Mouse (Mus musculus) liver, embryonic 12.5 days (tissue): Measurements from ENCODE around the gene Sgk1. TPM values are rescaled to one million over a fixed set of nuclear protein-coding genes. Genes with fewer than 3 reads are reported as not detected.
"Not testable (repeated sequence)": the region's sequence is repeated elsewhere in the genome, so short reads cannot be mapped to it uniquely, and the experiment has no call there.

Source experiments
- ATAC-seq: fragments of 200-750 bp; cut with Nextera tagmentation; 2 replicates; pipeline ENCODE4 v1.8.0; 2017; ENCODE audit warnings: moderate number of reproducible peaks, mild to moderate bottlenecking, moderate library complexity
- H3K27ac ChIP-seq: fragments of 300-500 bp; sonication (generic); 2 replicates; pipeline ENCODE4 v1.5.1; 2016; ENCODE audit warnings: mild to moderate bottlenecking
- H3K27me3 ChIP-seq: fragments of 300-500 bp; sonication (generic); replicated peaks from 2 replicates; pipeline ENCODE4 v1.6.1; 2016; ENCODE audit warnings: mild to moderate bottlenecking, moderate library complexity
- H3K36me3 ChIP-seq: fragments of 300-500 bp; sonication (generic); 2 replicates; pipeline ENCODE4 v1.6.1; 2016; ENCODE audit warnings: mild to moderate bottlenecking, moderate library complexity
- H3K4me1 ChIP-seq: fragments of 300-500 bp; sonication (generic); 2 replicates; pipeline ENCODE4 v1.6.1; 2016
- H3K4me2 ChIP-seq: fragments of 300-500 bp; sonication (generic); 2 replicates; pipeline ENCODE4 v1.6.1; 2016; ENCODE audit warnings: mild to moderate bottlenecking, moderate library complexity
- H3K4me3 ChIP-seq: fragments of 300-500 bp; sonication (generic); 2 replicates; pipeline ENCODE4 v1.5.1; 2016; ENCODE audit warnings: mild to moderate bottlenecking, moderate library complexity
- H3K9ac ChIP-seq: fragments of 300-500 bp; sonication (generic); 2 replicates; pipeline ENCODE4 v1.6.1; 2016; ENCODE audit warnings: mild to moderate bottlenecking, moderate library complexity
- H3K9me3 ChIP-seq: fragments of 300-500 bp; sonication (generic); replicated peaks from 2 replicates; pipeline ENCODE4 v1.6.1; 2016; ENCODE audit warnings: mild to moderate bottlenecking, moderate library complexity
- WGBS: fragments of 180-500 bp; shearing (Covaris S2); methylation state at CpG from one replicate; pipeline ENCODE4 v1.1.7; 2016; ENCODE audit not compliant: insufficient replicate concordance; 5-methylcytosine and 5-hydroxymethylcytosine counted together
- polyA plus RNA-seq: library from polyadenylated mRNA; unstranded; fragments of >200 nt; fragmentation: Nextera tagmentation; extraction: Ambion mirVana; gene quantifications from 2 replicates; pipeline ENCODE4 v1.2.1, GENCODE M21; 2016

Sgk1 gene
- polyA plus RNA-seq, 1 experiment from 2014 or later = 12.2 TPM

GRCm38 (mm10) chr10:21883587-21883986 is 1.6 kb downstream of the Sgk1 start:
- 11% methylated on average over 12 of the region's 12 CpGs for WGBS
- H3K9me3 ChIP-seq = no peaks in the 10 kb centered on the region
- no peak overlapping the region for H3K4me2 ChIP-seq

GRCm38 (mm10) chr10:21884534-21884933 is 2.5 kb downstream of the Sgk1 start:
- H3K27ac ChIP-seq = no peak overlapping the region
- H3K9me3 ChIP-seq = no peaks in the 10 kb centered on the region
- peaks cover 42% of the 10 kb centered on the region for H3K27me3 ChIP-seq
- ATAC-seq = no peak
- H3K4me2 ChIP-seq = no peak overlapping the region
- no peak overlapping the region for H3K4me3 ChIP-seq
- H3K9ac ChIP-seq = no peak overlapping the region
- peaks cover 7% of the 10 kb centered on the region; the same call in 1 of the 2 replicates for H3K4me1 ChIP-seq
- 69% methylated on average over 3 of the region's 3 CpGs for whole genome bisulfite sequencing
- H3K36me3 ChIP-seq = no peaks in the 10 kb centered on the region

More at GRCm38 (mm10) chr10:21883587-21883986, 1.6 kb downstream of the Sgk1 start:
- Histone ChIP-seq H3K4me3 (no peak overlapping the region), H3K4me1 (peaks cover 7% of the 10 kb centered on the region; the same call in 1 of the 2 replicates), H3K9ac (no peak overlapping the region), H3K36me3 (no peaks in the 10 kb centered on the region), H3K27ac (no peak overlapping the region), H3K27me3 (peaks cover 42% of the 10 kb centered on the region)
- no peak for ATAC-seq

DNA sequence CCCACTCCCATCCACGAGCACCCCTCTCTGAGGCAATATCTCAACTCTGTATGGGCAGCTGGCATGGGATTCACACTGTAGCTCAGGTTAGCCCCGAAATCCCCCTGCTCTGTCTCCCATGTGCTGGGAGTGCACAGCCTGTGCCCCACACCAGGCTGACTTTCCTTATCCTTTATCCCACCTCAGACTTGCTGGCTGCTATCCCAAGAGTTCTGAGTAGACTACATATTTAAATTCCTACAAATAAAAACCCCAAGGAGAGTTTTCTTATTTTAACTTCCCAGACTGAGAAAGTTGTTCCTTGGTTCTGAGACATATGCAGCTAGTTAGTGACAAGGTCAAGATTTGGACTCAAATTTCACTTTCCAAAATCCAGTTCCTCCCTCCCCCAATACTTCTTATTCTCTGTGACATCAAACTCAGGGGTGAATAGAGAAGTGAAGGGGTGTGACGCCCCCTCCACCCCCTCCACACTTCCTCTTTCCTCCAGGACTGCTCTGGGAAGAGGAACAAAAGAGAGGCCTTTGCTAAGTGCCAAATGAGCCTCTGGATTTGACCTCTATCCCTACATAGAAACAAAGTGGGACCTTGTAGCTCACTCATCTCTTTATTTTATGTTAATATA is 7.3 kb downstream of the Sgk1 start:
- H3K4me1 ChIP-seq = no peaks in the 10 kb centered on the region
- 43% methylated on average over 3 of the region's 3 CpGs for WGBS
- no peaks in the 10 kb centered on the region for H3K9me3 ChIP-seq
- ATAC-seq = no peak
- H3K27ac ChIP-seq = no peak overlapping the region
- H3K36me3 ChIP-seq = no peaks in the 10 kb centered on the region
- no peak overlapping the region for H3K4me2 ChIP-seq
- 0 out of 2 replicates have a peak, but pooled peaks cover 6% of the 10 kb centered on the region for H3K27me3 ChIP-seq
- no peak overlapping the region for H3K9ac ChIP-seq
- H3K4me3 ChIP-seq = no peak overlapping the region

- Histone ChIP-seq H3K27me3 (no peaks in the 10 kb centered on the region), H3K4me1 (no peaks in the 10 kb centered on the region), H3K9ac (no peak overlapping the region), H3K36me3 (no peaks in the 10 kb centered on the region), H3K9me3 (no peaks in the 10 kb centered on the region), H3K4me2 (no peak overlapping the region), H3K4me3 (no peak overlapping the region), H3K27ac (no peak overlapping the region)
- ATAC-seq = no peak
- 53% methylated on average over 4 of the region's 4 CpGs for WGBS
These were observed 8.3 kb downstream of the Sgk1 start for GRCm38 (mm10) chr10:21890293-21890692.

GRCm38 (mm10) chr10:21891442-21891841 is 9.5 kb downstream of the Sgk1 start:
- ATAC-seq = no peak
- no peaks in the 10 kb centered on the region for H3K36me3 ChIP-seq
- no peaks in the 10 kb centered on the region for H3K9me3 ChIP-seq
- no peak overlapping the region for H3K4me2 ChIP-seq
- no peak overlapping the region for H3K4me3 ChIP-seq
- WGBS = 53% methylated on average over 7 of the region's 7 CpGs
- no peak overlapping the region for H3K9ac ChIP-seq
- no peak overlapping the region for H3K27ac ChIP-seq
- H3K4me1 ChIP-seq = no peaks in the 10 kb centered on the region
- no peaks in the 10 kb centered on the region for H3K27me3 ChIP-seq

DNA sequence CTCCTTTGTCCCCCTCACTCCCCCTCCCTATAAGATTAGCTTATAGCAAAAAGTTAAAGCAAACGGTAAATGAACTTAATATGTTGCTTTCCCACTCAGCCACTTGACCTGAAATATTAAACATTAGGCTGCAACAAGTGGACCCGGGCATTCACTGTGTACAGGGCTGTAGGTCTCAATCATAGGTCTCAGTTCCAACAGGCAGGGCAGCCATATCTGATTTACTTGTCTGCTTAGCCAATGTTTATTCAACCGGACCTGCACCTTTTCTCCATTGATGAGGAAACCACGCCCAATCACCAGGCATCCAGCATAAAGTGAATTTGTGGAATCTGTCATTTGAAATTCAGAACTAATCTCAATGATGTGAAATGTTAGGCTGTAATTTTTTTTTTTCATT is 10.1 kb downstream of the Sgk1 start:
- no peaks in the 10 kb centered on the region for H3K9me3 ChIP-seq
- H3K4me3 ChIP-seq = no peak overlapping the region
- H3K4me1 ChIP-seq = no peaks in the 10 kb centered on the region
- no peaks in the 10 kb centered on the region for H3K36me3 ChIP-seq
- no peak overlapping the region for H3K9ac ChIP-seq
- ATAC-seq = no peak
- no peak overlapping the region for H3K4me2 ChIP-seq
- no peak overlapping the region for H3K27ac ChIP-seq
- WGBS = 61% methylated on average over 4 of the region's 4 CpGs
- no peaks in the 10 kb centered on the region for H3K27me3 ChIP-seq

- H3K36me3 ChIP-seq = no peaks in the 10 kb centered on the region
- no peaks in the 10 kb centered on the region for H3K4me1 ChIP-seq
These were observed 16.4 kb downstream of the Sgk1 start for GRCm38 (mm10) chr10:21898417-21898816.

GRCm38 (mm10) chr10:21898851-21899250 is 16.9 kb downstream of the Sgk1 start:
- 80% methylated on average over 17 of the region's 17 CpGs for WGBS
- not testable (repeated sequence) for H3K27ac ChIP-seq, H3K4me3 ChIP-seq, H3K9ac ChIP-seq, H3K36me3 ChIP-seq, H3K27me3 ChIP-seq, ATAC-seq, H3K4me2 ChIP-seq, H3K4me1 ChIP-seq, H3K9me3 ChIP-seq

More at GRCm38 (mm10) chr10:21898417-21898816, 16.4 kb downstream of the Sgk1 start:
- no peak for ATAC-seq
- H3K9ac ChIP-seq = no peak overlapping the region
- H3K9me3 ChIP-seq = no peaks in the 10 kb centered on the region
- WGBS = 76% methylated on average over 4 of the region's 4 CpGs
- no peak overlapping the region for H3K4me3 ChIP-seq
- no peak overlapping the region for H3K27ac ChIP-seq
- H3K27me3 ChIP-seq = no peaks in the 10 kb centered on the region
- no peak overlapping the region for H3K4me2 ChIP-seq

- Histone ChIP-seq H3K27ac (no peak overlapping the region), H3K4me3 (no peak overlapping the region), H3K9ac (no peak overlapping the region), H3K4me2 (no peak overlapping the region), H3K36me3 (no peaks in the 10 kb centered on the region), H3K4me1 (no peaks in the 10 kb centered on the region), H3K9me3 (no peaks in the 10 kb centered on the region), H3K27me3 (no peaks in the 10 kb centered on the region)
- WGBS = 70% methylated on average over 3 of the region's 3 CpGs
- no peak for ATAC-seq
These were observed 17.4 kb downstream of the Sgk1 start for GRCm38 (mm10) chr10:21899397-21899796.

GRCm38 (mm10) chr10:21902152-21903140 is 20.5 kb downstream of the Sgk1 start:
- Histone ChIP-seq H3K36me3 (no peaks in the 10 kb centered on the region), H3K27ac (no peak overlapping the region), H3K9ac (no peak overlapping the region), H3K4me3 (no peak overlapping the region), H3K9me3 (no peaks in the 10 kb centered on the region), H3K4me2 (no peak overlapping the region), H3K27me3 (no peaks in the 10 kb centered on the region), H3K4me1 (no peaks in the 10 kb centered on the region)
- 67% methylated on average over 10 of the region's 10 CpGs for WGBS
- no peak for ATAC-seq

DNA sequence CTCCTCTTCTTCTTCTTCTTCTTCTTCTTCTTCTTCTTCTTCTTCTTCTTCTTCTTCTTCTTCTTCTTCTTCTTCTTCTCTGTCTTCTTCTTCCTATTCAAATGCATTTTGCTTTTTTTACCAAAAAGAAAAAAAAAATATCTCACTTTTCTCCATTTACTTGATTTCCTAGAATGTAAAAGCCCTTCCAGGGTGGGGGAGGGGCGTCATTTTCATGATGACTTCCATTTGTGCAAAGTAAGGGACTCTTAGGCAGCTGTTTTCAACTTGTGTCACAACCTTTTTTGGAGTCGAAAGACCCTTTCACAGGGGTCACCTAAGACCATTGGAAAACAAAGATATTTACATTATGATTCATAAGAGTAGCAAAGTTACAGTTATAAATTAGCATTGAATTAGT is 22.2 kb downstream of the Sgk1 start:
- 58% methylated on average over 2 of the region's 2 CpGs for WGBS
- Histone ChIP-seq H3K27ac (no peak overlapping the region), H3K4me2 (no peak overlapping the region), H3K9me3 (no peaks in the 10 kb centered on the region), H3K27me3 (no peaks in the 10 kb centered on the region), H3K36me3 (no peaks in the 10 kb centered on the region), H3K4me1 (no peaks in the 10 kb centered on the region), H3K9ac (no peak overlapping the region), H3K4me3 (no peak overlapping the region)
- no peak for ATAC-seq

- Histone ChIP-seq H3K36me3 (no peaks in the 10 kb centered on the region), H3K4me3 (no peak overlapping the region), H3K4me1 (no peaks in the 10 kb centered on the region), H3K27me3 (no peaks in the 10 kb centered on the region), H3K4me2 (no peak overlapping the region), H3K27ac (no peak overlapping the region), H3K9ac (no peak overlapping the region), H3K9me3 (no peaks in the 10 kb centered on the region)
- WGBS = 68% methylated on average over 1 of the region's 1 CpGs
- ATAC-seq = no peak
These were observed 23.6 kb downstream of the Sgk1 start for GRCm38 (mm10) chr10:21905616-21906015.
